Mouse (Mus musculus): ENCODE measurements around the gene Sec31a. TPM values are rescaled to one million over a fixed set of nuclear protein-coding genes. Genes with fewer than 3 reads are reported as not detected.

The Sec31a gene
- total RNA-seq, 2 experiments from 2014 or later: 18.1 to 23.5 TPM

DNA sequence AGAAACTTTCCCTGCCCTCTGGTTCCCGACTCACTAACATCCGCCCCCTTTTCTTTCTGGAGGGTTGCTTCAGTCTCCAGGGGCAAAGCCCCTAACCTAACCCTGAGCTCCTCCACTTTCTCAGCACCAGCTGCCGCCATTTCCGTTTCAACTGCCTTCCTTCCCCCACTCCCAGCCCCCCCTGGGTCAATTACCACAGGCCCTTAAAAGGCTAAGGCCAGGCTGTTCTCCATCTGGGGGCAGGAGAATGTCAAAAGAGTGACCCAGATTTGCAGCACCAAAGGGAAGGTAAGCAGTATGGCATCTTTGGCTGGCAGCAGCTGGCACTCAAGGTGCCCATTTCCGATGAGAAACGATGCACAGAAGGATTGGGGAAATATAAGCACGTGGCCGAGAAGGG is 57.7 kb downstream of the Sec31a start:
- no peak for ATAC-seq (replicated peaks; ENCODE audit: low FRiP score, poor library complexity, severe bottlenecking)

GRCm38 (mm10) chr5:100354644-100355043 is 61.4 kb downstream of the Sec31a start:
- no peak for ATAC-seq (replicated peaks; ENCODE audit: low FRiP score, poor library complexity, severe bottlenecking)

DNA sequence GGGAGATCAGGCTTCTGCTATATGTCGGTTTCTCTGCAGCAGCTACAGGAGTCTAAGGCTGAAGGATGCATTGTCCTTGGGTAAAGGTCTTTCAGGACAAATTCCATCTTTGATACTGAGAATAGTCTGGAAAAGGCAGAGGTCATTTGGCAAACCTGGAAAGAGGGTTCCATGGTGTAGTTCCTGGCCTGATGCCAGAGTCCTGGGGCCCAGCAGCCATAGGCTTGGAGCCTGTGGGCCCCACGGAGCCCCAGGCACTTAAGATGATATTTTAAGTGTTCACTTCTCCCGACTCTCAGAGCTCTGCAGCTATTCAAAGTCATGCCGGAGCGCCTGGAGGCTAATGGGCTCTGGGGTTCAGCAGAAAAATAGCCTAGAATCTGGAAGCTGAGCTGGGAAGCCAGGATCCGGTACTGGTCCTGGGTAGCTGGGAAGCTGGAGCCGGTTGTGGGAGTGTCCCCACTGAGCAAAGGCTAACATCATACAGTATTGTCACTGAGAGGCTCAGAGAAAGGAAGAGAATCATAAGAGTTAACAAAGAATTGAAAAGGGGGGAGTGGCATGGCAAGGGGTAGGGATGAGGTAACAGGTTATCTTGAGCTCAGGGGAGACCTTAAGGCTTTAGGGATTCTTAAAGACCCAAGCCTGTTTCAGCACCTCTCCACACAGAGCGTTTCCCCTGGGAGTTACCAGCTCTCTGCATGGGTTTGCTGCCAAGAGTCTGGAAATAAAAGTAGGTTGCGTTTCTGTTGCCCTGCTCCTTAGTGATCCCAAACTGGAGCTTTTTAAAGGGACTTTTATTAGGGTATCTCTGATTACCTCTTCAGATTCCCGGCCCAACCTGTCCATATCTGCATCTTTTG is 62.8 kb downstream of the Sec31a start:
- ATAC-seq (replicated peaks; ENCODE audit: low FRiP score, poor library complexity, severe bottlenecking): no peak

DNA sequence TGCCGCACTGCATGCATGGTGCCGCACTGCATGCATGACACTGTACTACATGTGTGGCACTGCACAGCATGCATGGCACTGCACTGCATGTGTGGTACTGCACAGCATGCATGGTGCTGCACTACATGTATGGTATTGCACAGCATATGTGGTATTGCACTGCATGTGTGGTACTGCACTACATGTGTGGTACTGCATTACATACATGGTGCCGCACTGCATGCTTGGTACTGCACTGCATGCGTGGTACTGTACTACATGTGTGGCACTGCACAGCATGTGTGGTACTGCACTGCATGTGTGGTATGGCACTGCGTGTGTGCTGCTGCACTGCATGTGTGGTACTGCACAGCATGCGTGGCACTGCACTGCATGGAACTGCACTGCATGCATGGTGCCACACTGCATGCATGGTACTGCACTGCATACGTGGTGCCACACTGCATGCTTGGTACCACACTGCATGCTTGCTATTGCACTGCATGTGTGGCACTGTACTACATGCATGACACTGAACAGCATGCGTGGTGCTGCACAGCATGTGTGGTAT is 65.1 kb downstream of the Sec31a start:
- no peak for ATAC-seq (replicated peaks; ENCODE audit: low FRiP score, poor library complexity, severe bottlenecking)

DNA sequence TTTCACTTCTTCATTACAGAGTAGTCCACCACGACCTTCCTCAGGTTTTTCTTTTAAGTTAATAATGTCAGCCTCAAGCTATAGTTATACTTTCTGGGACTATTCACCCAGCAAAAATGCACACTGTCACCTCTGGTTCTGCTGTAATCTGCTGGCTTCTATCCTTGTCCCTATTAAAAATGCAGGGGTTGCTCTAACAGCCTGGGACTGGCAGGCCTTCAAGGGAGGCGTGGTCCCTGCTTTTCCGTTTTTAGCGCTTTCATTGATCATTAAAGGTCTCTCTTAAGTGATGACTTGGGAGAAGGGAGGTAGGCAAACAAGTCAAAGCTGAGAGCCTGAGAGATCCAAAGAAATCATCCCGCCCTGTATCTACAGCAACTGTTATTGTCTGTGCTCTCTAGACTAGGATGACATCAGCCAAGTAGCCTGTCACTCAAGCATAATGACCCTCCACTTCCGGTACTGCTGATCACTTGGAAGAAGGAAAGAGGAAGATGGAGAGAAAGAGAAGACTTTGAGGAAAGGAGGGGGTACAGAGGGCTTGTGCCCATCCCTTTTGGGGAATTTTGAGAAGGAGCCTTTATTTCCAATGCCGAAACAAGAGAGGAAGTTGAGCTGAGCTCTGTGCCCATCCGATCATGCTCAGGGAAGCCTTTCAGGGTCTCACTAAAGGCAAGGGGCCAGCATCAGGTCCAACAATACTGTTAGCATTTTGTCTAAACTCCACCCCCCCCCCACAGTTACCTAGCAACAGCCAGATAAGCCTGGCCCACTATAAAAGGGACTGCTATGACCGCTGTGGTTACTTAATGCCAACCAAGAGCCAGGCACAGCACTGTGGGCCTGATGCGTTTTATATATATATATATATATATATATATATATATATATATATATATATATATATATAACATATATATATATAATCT is 66.5 kb downstream of the Sec31a start:
- ATAC-seq (replicated peaks; ENCODE audit: low FRiP score, poor library complexity, severe bottlenecking): no peak

- no peak; the same call in 1 of the 2 replicates for ATAC-seq (replicated peaks; ENCODE audit: low FRiP score, poor library complexity, severe bottlenecking)
Observed at GRCm38 (mm10) chr5:100345118-100345517, 70.9 kb downstream of the Sec31a start.

- no peak for ATAC-seq (replicated peaks; ENCODE audit: low FRiP score, poor library complexity, severe bottlenecking)
Observed at GRCm38 (mm10) chr5:100343087-100343486, 72.9 kb downstream of the Sec31a start.

GRCm38 (mm10) chr5:100342422-100342821 is 73.6 kb downstream of the Sec31a start:
- ATAC-seq (replicated peaks; ENCODE audit: low FRiP score, poor library complexity, severe bottlenecking): no peak

- no peak for ATAC-seq (replicated peaks; ENCODE audit: low FRiP score, poor library complexity, severe bottlenecking)
Observed at GRCm38 (mm10) chr5:100341042-100341441, 75.0 kb downstream of the Sec31a start.

DNA sequence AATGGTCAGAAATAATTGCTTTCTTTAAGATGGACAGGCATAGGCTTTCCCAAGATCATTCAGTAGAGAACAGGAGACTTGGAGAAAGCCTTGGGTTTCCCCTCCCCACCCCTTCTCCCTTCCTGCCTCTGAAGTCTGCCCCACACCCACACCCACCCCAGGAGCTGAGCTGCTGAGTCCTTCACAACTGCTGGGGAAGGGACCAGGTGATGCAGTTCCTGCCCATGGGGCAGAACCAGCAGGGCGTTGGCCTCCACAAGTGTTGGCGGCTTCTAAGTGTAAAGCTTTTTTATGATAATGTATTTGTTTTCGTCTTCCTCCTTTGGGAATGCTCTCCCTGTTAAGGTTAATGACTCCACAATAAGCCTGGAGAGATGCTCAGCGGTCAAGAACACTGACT is 78.2 kb downstream of the Sec31a start:
- ATAC-seq (replicated peaks; ENCODE audit: low FRiP score, poor library complexity, severe bottlenecking): no peak

DNA sequence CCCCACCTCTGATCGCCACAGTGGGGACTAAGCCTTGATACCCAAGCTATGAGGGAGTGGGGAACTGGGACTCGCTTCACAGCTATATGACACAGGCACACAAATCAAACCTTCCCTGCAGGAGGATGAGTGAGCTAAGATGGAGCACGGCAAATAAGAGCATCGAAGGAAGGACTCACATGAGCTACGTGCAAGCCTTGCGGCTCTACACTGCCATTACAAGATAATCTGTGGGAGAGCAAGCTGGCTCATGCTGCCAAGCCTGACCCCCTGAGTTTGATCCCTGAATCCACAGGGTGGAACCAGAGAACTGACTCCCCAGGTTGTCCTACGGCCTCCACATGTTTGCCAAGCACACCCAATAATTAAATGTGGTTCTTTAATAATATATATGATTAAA is 79.2 kb downstream of the Sec31a start:
- no peak for ATAC-seq (replicated peaks; ENCODE audit: low FRiP score, poor library complexity, severe bottlenecking)

- ATAC-seq (replicated peaks; ENCODE audit: low FRiP score, poor library complexity, severe bottlenecking): no peak
Observed at GRCm38 (mm10) chr5:100335581-100336080, 80.4 kb downstream of the Sec31a start.

GRCm38 (mm10) chr5:100334686-100335085 is 81.3 kb downstream of the Sec31a start:
- no peak for ATAC-seq (replicated peaks; ENCODE audit: low FRiP score, poor library complexity, severe bottlenecking)

- no peak for ATAC-seq (replicated peaks; ENCODE audit: low FRiP score, poor library complexity, severe bottlenecking)
Observed at GRCm38 (mm10) chr5:100333607-100334380, 82.2 kb downstream of the Sec31a start.

- no peak for ATAC-seq (replicated peaks; ENCODE audit: low FRiP score, poor library complexity, severe bottlenecking)
Observed at GRCm38 (mm10) chr5:100332300-100333004, 83.6 kb downstream of the Sec31a start.

DNA sequence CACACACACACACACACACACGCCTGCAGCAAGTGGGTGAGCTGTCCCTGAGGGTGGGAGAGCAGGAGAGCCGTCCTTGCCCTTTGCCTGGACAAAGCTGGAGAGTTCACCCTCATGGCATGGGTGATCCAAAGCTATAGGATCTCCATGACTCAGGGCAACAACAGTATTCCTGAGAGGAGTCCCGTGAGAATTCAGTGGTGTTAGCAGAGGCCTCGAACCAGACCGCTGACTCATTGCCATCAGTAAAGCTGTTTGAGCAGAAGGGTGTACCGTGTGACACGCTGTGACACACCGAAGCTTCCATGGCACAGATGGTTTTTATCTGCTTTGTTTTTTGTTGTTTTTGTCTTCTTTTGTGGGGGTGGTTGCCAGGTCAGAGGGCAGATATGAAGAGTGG is 84.4 kb downstream of the Sec31a start:
- ATAC-seq (replicated peaks; ENCODE audit: low FRiP score, poor library complexity, severe bottlenecking): no peak

DNA sequence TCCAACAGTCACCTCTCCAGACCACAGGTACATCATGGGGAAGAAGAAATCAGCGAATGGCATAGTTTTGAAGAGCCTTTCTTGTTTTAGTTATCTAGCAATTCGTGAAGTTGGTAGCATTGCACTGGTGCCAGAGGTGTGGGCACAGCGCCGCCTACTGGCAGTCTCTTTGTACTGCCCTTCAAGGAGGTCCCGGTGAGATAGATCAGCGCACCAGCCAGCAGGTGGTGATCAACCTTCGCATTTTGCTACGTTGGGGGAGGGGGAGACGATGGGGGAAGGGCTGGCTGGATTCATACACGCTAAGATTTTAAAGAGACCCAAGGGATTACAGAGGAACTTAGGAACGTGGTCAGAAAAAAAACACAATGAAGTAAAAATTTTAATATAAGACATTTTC is 94.0 kb downstream of the Sec31a start:
- 0 out of 2 replicates have a peak, but pooled peaks have one; percentile 59 for ATAC-seq (replicated peaks; ENCODE audit: low FRiP score, poor library complexity, severe bottlenecking)

DNA sequence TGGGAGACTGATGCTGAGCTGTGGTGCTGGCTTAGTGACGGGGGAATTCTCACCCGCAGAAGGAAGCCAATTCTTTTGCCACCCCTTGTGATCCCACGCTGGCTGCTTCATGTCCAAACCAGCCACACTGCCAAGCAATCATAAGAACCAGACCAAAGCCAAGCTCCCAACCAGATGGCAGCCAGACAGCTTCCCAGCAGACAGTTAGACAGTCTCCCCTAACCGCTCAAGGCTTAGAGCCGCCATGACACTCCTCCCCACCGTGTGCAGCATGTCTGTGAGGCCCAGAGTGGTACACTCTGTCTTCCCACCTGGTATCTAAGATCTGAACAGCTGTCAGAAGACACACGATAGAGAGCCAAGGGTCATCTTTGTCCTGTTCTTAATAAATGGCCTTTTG is 98.2 kb downstream of the Sec31a start:
- no peak for ATAC-seq (replicated peaks; ENCODE audit: low FRiP score, poor library complexity, severe bottlenecking)

DNA sequence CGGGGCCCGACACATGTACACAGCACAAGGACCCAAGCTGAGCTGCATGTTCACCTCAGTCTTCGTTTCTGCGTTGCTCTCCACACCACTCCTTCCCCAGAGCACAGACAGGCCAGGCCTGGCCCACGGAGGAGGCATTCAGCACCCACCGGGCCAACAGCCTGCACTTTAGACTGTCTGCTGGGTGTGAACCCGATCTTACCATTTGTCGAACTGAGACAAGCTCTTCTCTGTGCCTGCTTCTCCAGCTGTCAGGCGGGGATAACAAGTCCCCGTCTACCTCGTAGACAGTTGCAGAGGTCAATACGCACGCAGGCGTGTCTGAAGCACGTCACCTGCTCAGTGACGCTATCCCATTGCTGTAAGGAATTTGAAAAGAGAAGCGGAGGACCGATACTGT is 99.0 kb downstream of the Sec31a start:
- ATAC-seq (replicated peaks; ENCODE audit: low FRiP score, poor library complexity, severe bottlenecking): no peak
